Mouse (Mus musculus) duodenum, adult 2 months (tissue): ENCODE results near the gene Gm20825. TPM values are rescaled to one million over a fixed set of nuclear protein-coding genes. Genes with fewer than 3 reads are reported as not detected.

Experiments
- polyA plus RNA-seq: library from polyadenylated mRNA; depleted of rRNA; stranded (reverse); fragments of >200 nt; gene quantifications from 2 replicates; pipeline ENCODE4 v1.2.3, GENCODE M21; 2012; ENCODE audit warnings: low replicate concordance; rRNA removed

The Gm20825 gene
- polyA plus RNA-seq = not detected in 2 replicates

GRCm38 (mm10) chrY:8071407-8071806, at the start of gene Gm20825:
Gene Gm20825, minus strand, starts transcription at chrY:8071507.

Other genes with a start within 250 kb of the Gm20825 start
- not detected in 2 replicates for gene Gm29049, start 74.3 kb downstream of the Gm20825 start, polyA plus RNA-seq
- gene Gm20824, start 186.4 kb upstream of the Gm20825 start, polyA plus RNA-seq = not detected in 2 replicates